Mouse (Mus musculus) lung, embryonic 14.5 days (tissue): Measurements from ENCODE around the gene Stard13. TPM values are rescaled to one million over a fixed set of nuclear protein-coding genes. Genes with fewer than 3 reads are reported as not detected.

Source experiments
- ATAC-seq: fragments of 200-750 bp; cut with Nextera tagmentation; 2 replicates; pipeline ENCODE4 v1.8.0; 2017; ENCODE audit warnings: mild to moderate bottlenecking, moderate TSS enrichment, moderate library complexity; ENCODE audit not compliant: insufficient read depth
- DNase-seq: peaks from one replicate; pipeline ENCODE4 v3.0.0-alpha.2; 2015
- H3K27ac ChIP-seq: fragments of 300-500 bp; sonication (generic); 2 replicates; pipeline ENCODE4 v1.5.1; 2014; ENCODE audit warnings: low read depth, mild to moderate bottlenecking, moderate library complexity
- H3K27me3 ChIP-seq: fragments of 300-500 bp; sonication (generic); 2 replicates; pipeline ENCODE4 v1.6.1; 2014; ENCODE audit warnings: low read length, control low read depth; ENCODE audit not compliant: insufficient read depth
- H3K36me3 ChIP-seq: fragments of 300-500 bp; sonication (generic); 2 replicates; pipeline ENCODE4 v1.6.1; 2014; ENCODE audit warnings: control low read depth; ENCODE audit not compliant: insufficient read depth
- H3K4me1 ChIP-seq: fragments of 300-500 bp; sonication (generic); 2 replicates; pipeline ENCODE4 v1.6.1; 2014; ENCODE audit warnings: antibody characterized with exemption, control low read depth; ENCODE audit not compliant: insufficient read depth
- H3K4me2 ChIP-seq: fragments of 300-500 bp; sonication (generic); 2 replicates; pipeline ENCODE4 v1.6.1; 2014; ENCODE audit warnings: mild to moderate bottlenecking
- H3K4me3 ChIP-seq: fragments of 300-500 bp; sonication (generic); 2 replicates; pipeline ENCODE4 v1.5.1; 2014; ENCODE audit warnings: low read depth, low read length
- H3K9ac ChIP-seq: fragments of 300-500 bp; sonication (generic); 2 replicates; pipeline ENCODE4 v1.6.1; 2014
- H3K9me3 ChIP-seq: fragments of 300-500 bp; sonication (generic); 2 replicates; pipeline ENCODE4 v1.6.1; 2016; ENCODE audit warnings: low read depth, low read length, control low read depth
- CTCF ChIP-seq: IDR thresholded peaks from 2 replicates; pipeline ENCODE4 v1.5.1; 2016; ENCODE audit warnings: antibody characterized with exemption, low read depth
- WGBS: fragments of 180-500 bp; shearing (Covaris S2); extraction: QIAGEN DNeasy Blood & Tissue Kit; methylation state at CpG from one replicate; pipeline ENCODE4 v1.1.7; 2014; 5-methylcytosine and 5-hydroxymethylcytosine counted together
- polyA plus RNA-seq: library from polyadenylated mRNA; unstranded; fragments of >200 nt; fragmentation: Nextera tagmentation; extraction: Ambion mirVana; gene quantifications from 2 replicates; pipeline ENCODE4 v1.2.1, GENCODE M21; 2014

The Stard13 gene
- polyA plus RNA-seq, 1 experiment from 2014 or later = 14.5 TPM

DNA sequence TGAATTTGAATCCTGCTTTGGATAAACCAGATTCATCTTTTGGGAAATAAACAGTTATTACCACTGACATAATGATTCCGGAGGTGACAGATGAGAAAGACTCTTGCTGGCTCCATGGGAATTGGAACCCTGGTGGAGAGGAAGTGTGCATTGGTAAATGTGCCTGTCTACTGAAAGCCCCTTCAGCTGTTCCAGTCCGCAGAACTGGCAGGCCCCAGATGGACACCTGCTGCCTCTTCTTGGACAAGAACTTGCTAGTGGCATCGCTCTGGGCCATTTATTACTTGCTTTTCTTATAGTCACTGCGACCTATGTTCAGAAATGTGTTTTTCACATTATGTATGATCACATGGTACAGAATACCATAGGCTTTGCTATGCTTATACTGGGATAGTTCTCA is 3.2 kb downstream of the Stard13 start:
- Histone ChIP-seq H3K4me3 (no peak overlapping the region), H3K4me2 (no peak overlapping the region), H3K27ac (no peak overlapping the region), H3K9ac (no peak overlapping the region), H3K4me1 (peaks cover 5% of the 10 kb centered on the region), H3K9me3 (no peaks in the 10 kb centered on the region), H3K27me3 (peaks cover 6% of the 10 kb centered on the region; the same call in 1 of the 2 replicates), H3K36me3 (no peaks in the 10 kb centered on the region)
- 87% methylated on average over 4 of the region's 4 CpGs for WGBS
- no peak for TF ChIP-seq CTCF
- ATAC-seq = no peak
- DNase-seq = no peak

DNA sequence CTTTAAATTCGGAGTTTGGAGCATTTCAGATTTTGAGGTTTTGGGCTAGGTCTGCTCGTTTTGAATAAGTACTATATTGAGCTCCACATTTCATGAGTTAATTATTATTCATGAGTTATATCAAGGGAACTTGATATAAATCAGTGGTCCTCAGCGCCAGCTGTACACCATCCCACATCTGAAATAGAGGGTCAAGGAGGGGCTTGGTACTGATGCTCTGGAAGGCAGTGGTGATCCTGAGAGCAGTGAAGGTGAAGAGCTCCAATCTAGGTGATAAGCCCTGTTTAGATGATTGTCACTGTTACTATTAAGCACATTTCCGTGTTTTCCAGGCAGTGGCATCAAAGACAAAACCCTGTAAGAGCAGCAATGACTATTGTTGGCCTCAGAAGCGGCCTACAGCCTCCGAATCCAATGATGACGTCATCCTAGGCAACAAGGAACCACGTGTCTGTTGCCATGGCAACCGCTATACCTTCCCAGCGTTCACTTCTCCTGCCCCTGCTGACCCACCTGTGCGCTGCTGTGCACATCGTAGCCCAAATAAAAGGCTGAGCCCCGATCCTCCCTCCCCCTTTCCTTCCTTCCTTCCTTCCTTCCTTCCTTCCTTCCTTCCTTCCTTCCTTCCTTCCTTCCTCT is 5.2 kb downstream of the Stard13 start:
- no peaks in the 10 kb centered on the region for H3K9me3 ChIP-seq
- H3K27ac ChIP-seq = no peak overlapping the region
- no peaks in the 10 kb centered on the region for H3K36me3 ChIP-seq
- H3K4me1 ChIP-seq = peaks cover 5% of the 10 kb centered on the region
- DNase-seq = no peak
- H3K27me3 ChIP-seq = peaks cover 6% of the 10 kb centered on the region; the same call in 1 of the 2 replicates
- TF ChIP-seq CTCF = no peak
- WGBS = 66% methylated on average over 13 of the region's 13 CpGs
- H3K4me3 ChIP-seq = no peak overlapping the region
- no peak overlapping the region for H3K4me2 ChIP-seq
- ATAC-seq = no peak
- H3K9ac ChIP-seq = no peak overlapping the region

DNA sequence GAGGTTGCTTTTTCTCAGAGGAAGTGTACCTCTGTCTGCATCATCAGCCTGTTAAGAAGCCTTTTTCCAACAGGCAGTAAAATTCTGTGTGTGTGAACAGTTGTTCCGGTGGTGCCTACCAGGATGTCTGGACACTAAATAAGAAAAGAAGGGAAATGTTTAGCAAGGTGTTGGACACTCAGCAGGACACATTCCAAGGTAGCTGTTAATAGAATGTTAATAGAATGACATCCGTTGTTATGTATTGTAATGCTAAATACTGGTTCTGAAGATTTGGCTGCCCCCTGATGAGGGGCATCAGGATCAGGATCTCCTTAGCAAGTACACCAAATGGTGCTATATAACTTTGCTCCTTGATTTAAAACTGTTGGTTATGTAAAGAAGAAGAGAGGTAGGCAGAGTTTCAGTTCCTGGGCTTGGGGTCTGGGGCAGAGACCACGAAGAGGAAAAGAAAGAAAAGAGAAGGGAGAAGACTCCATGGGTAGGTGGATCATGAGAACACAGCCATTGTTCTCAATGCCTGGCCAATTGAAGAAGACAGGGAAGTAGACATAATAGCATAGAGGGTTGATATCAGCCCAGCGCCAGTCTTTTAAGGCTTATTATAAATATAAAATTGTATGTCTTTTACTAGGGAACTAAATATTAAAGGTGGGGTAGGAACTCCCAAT is 9.8 kb downstream of the Stard13 start:
- no peak for TF ChIP-seq CTCF
- WGBS = 67% methylated on average over 4 of the region's 4 CpGs
- no peak for ATAC-seq
- Histone ChIP-seq H3K4me3 (no peak overlapping the region), H3K9me3 (no peaks in the 10 kb centered on the region), H3K4me2 (no peak overlapping the region), H3K36me3 (no peaks in the 10 kb centered on the region), H3K9ac (no peak overlapping the region), H3K27me3 (no peaks in the 10 kb centered on the region), H3K4me1 (no peaks in the 10 kb centered on the region), H3K27ac (no peak overlapping the region)
- no peak for DNase-seq

DNA sequence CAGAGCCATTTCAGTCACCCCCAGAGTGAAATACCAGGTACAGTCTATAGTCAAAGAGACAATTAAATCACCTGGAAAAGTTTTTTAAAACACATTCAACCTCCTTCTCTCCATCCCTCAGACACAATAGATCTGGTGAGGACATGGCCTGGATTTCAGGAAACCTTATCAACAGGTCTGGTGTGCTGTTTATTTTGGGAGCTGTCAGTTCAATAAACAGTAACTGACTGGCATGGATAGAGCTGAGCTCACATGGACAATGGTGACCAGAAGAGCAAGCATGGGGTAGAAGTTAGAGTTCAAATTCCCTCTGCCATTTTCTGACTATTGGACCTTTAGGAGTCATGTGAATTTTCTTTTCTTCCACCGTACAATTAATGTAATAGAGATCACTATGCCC is 10.8 kb downstream of the Stard13 start:
- Histone ChIP-seq H3K9me3 (no peaks in the 10 kb centered on the region), H3K36me3 (no peaks in the 10 kb centered on the region), H3K4me2 (no peak overlapping the region), H3K27me3 (no peaks in the 10 kb centered on the region), H3K27ac (no peak overlapping the region), H3K9ac (no peak overlapping the region), H3K4me3 (no peak overlapping the region), H3K4me1 (no peaks in the 10 kb centered on the region)
- DNase-seq (no peak), ATAC-seq (no peak)
- 91% methylated on average over 1 of the region's 1 CpGs for WGBS
- no peak for TF ChIP-seq CTCF

DNA sequence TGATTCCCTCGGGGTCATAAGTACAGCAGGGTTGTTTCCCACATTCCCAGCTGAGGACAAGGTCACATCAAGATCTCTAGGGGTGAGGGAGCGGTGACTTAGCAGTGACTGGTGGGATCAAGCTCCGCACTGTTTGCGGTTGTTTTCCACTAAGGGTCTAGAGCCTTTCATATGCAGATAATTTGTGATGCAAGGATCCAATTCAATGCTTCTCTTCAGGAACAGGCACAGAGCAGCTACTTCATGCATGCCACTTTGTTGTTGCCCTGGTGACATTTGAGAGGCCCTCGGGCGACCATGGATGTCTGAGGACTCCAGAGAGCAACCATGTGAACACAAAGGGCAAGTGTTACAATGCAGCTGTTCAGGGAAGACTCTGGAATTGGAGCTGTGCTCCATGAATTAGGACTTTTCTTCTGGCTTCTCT is 14.9 kb downstream of the Stard13 start:
- no peak for ATAC-seq
- no peak overlapping the region for H3K4me3 ChIP-seq
- no peak overlapping the region for H3K9ac ChIP-seq
- DNase-seq = no peak
- no peaks in the 10 kb centered on the region for H3K9me3 ChIP-seq
- H3K27me3 ChIP-seq = no peaks in the 10 kb centered on the region
- TF ChIP-seq CTCF = no peak
- no peak overlapping the region for H3K27ac ChIP-seq
- WGBS = 54% methylated on average over 6 of the region's 6 CpGs
- no peak overlapping the region for H3K4me2 ChIP-seq
- H3K36me3 ChIP-seq = no peaks in the 10 kb centered on the region
- no peaks in the 10 kb centered on the region for H3K4me1 ChIP-seq

DNA sequence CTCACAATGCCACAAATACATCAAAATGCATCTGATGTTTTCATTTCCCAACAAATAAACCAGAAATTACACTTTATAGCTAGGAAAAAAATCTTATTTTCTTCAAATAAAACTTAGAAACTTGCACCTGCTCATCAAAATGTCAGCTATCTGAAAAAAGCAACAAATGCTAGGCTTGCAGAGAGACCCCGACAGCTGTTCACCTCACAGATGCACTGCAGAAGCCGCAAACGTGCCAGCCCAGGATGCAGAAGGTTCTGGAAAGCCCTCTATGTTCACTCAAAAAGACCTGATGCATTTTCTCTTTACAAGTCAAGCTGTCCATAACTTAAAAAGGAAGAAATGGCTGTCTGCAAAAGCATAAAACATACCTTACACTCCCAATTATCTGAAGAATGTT is 20.5 kb downstream of the Stard13 start:
- no peaks in the 10 kb centered on the region for H3K4me1 ChIP-seq
- H3K4me3 ChIP-seq = no peak overlapping the region
- no peak overlapping the region for H3K27ac ChIP-seq
- H3K9ac ChIP-seq = no peak overlapping the region
- TF ChIP-seq CTCF = no peak
- ATAC-seq (no peak), DNase-seq (no peak)
- H3K27me3 ChIP-seq = no peaks in the 10 kb centered on the region
- no peaks in the 10 kb centered on the region for H3K36me3 ChIP-seq
- H3K9me3 ChIP-seq = no peaks in the 10 kb centered on the region
- no peak overlapping the region for H3K4me2 ChIP-seq
- 67% methylated on average over 3 of the region's 3 CpGs for WGBS

DNA sequence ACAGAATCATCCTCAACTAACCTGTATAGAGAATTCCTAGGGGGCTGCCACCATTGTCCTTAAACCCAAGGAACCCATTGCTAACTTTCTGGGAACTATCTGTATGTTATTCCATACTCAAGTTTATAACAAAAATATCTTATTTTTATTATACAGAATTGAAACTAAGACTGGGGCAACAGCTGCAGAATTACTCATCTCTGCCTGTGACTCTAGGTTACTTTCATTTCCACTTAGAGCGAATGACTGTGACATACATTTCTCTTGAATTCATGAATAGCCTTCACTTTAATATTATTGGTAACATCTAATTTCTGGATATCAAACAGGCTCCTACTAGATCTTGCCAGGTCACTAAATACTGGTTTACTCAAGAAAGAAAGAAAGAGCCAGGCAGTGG is 22.8 kb downstream of the Stard13 start:
- ATAC-seq = no peak
- no peak for TF ChIP-seq CTCF
- no peaks in the 10 kb centered on the region for H3K27me3 ChIP-seq
- no peak for DNase-seq
- no peaks in the 10 kb centered on the region for H3K4me1 ChIP-seq
- no peak overlapping the region for H3K4me3 ChIP-seq
- WGBS = 94% methylated on average over 1 of the region's 1 CpGs
- no peaks in the 10 kb centered on the region for H3K36me3 ChIP-seq
- H3K4me2 ChIP-seq = no peak overlapping the region
- H3K27ac ChIP-seq = no peak overlapping the region
- no peak overlapping the region for H3K9ac ChIP-seq
- H3K9me3 ChIP-seq = no peaks in the 10 kb centered on the region
